Mouse (Mus musculus) heart, embryonic 10.5 days (tissue): ENCODE results near the gene Plk3. TPM values are rescaled to one million over a fixed set of nuclear protein-coding genes. Genes with fewer than 3 reads are reported as not detected.

Experiments
- microRNA-seq: library from miRNA; unstranded; fragments of <30 nt; microRNA quantifications from one replicate; pipeline ENCODE4, GENCODE M21; 2017
- polyA plus RNA-seq: library from polyadenylated mRNA; unstranded; fragments of >200 nt; fragmentation: Nextera tagmentation; extraction: Ambion mirVana; gene quantifications from 2 replicates; pipeline ENCODE4 v1.2.1, GENCODE M21; 2016

The Plk3 gene
- polyA plus RNA-seq, 1 experiment from 2014 or later, result 2.4 TPM

Small RNA genes lying within 50 kb of the gene (microRNA-seq; reads per million reads assigned to microRNA genes)
- gene Gm22398, result not detected

Other genes starting within 250 kb of the Plk3 start
- 128 and 133 TPM in 2 replicates for gene Urod, start 139.6 kb downstream of the Plk3 start, polyA plus RNA-seq
- gene Hectd3, start 138.6 kb downstream of the Plk3 start, polyA plus RNA-seq, result 6.6 and 8.3 TPM in 2 replicates
- gene Eif2b3, start 114.6 kb downstream of the Plk3 start, polyA plus RNA-seq, result 40.6 and 54.8 TPM in 2 replicates
- gene Ptch2, start 37.9 kb downstream of the Plk3 start, polyA plus RNA-seq, result 2.9 and 3.5 TPM in 2 replicates
- gene Btbd19, start 8.2 kb downstream of the Plk3 start, polyA plus RNA-seq, result 2.5 and 4.9 TPM in 2 replicates
- gene Tctex1d4, start 7.2 kb downstream of the Plk3 start, polyA plus RNA-seq, result not detected in 2 replicates
- 638 and 783 TPM in 2 replicates for gene Rps8, start 22.3 kb upstream of the Plk3 start, polyA plus RNA-seq
- 55.1 and 68.7 TPM in 2 replicates for gene Kif2c, start 48.7 kb upstream of the Plk3 start, polyA plus RNA-seq
- 11.0 and 14.4 TPM in 2 replicates for gene Tmem53, start 118.0 kb upstream of the Plk3 start, polyA plus RNA-seq
- 0.20 and 0.46 TPM in 2 replicates for gene Armh1, start 118.2 kb upstream of the Plk3 start, polyA plus RNA-seq